Mouse (Mus musculus) adrenal gland, postnatal 25 days (tissue): ENCODE results near the gene Ltf. TPM values are rescaled to one million over a fixed set of nuclear protein-coding genes. Genes with fewer than 3 reads are reported as not detected.

Source experiments
- DNase-seq: peaks from one replicate; pipeline ENCODE4 v3.0.0; 2021; ENCODE audit warnings: mixed read lengths
- long read RNA-seq: library from polyadenylated mRNA; stranded (forward); transcript quantifications from one replicate; pipeline ENCODE4 v2.0.0, GENCODE M21; 2021
- total RNA-seq: library from RNA; stranded (reverse); gene quantifications from 2 replicates; pipeline ENCODE4 v1.2.3, GENCODE M21; 2021

Gene Ltf
- 0.49 and 2.4 TPM in 2 replicates for total RNA-seq
- long read RNA-seq, result 0 reads

DNA sequence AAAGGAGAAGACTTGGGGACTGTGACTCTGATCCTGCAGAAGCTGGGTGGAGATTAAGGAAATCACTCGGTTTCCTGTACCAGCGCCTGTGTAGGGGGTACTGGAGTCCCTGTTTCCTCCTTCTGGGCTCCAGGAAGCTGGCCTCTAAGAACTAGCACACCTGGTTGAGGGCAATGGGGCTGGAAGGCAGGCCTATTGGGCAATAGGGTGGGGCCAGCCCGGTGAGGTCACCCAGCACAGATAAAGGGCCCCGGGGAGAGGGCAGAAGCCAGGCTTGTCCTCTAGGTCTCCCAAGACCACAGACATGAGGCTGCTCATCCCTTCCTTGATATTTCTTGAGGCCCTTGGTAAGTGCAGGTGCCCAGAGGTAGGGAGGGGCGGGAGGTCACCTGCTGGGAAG is at the start of gene Ltf:
TSS of gene Ltf (plus strand) at position 250 of the 400 bp plus-strand sequence.
- DNase-seq, result no peak

GRCm38 (mm10) chr9:110979411-110979810 is 39.7 kb upstream of the Ltf start:
- no peak for DNase-seq

- no peak for DNase-seq
These were observed 36.7 kb upstream of the Ltf start for GRCm38 (mm10) chr9:110982351-110982750.

DNA sequence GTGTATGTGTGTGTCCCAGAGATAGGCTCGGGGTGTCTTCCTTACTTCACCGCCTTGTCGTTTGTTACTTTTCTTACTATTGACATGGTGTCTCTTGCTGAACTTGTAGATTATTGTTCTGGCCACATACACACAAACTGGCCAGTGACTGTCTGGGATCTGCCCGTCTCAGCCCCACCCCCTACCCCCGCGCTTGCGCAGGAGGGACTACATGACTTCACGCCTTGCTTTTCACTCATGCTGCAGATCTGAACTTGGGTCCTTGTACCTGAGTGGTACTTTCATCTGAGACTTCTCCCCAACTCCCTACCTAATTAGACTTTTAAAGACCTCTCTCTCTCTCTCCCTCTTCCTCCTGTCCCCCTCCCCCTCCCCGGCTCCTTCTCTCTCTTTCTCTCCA is 35.0 kb upstream of the Ltf start:
- DNase-seq, result no peak

DNA sequence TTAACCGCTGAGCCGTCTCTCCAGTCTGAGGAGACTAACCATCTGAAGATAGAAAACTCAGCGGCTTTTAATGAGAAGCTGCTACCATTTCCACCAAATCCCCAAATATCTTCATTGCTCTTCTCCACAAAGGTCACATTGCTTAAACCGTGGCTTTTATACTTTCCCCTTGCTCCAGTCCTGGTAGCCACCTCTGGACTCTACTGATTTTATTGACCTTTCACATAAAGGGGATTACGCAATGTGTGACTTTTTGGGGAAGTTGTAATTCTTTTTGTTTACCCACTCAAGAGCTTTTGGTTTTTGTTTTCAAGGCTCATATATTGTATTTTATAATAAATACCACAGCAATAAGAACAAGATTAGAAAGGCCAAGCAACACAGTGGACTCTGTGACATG is 33.5 kb upstream of the Ltf start:
- no peak for DNase-seq

GRCm38 (mm10) chr9:110985951-110986350 is 33.1 kb upstream of the Ltf start:
- no peak for DNase-seq

GRCm38 (mm10) chr9:110987331-110987730 is 31.7 kb upstream of the Ltf start:
- DNase-seq, result no peak

- DNase-seq, result no peak
These were observed 31.0 kb upstream of the Ltf start for GRCm38 (mm10) chr9:110988078-110988477.

GRCm38 (mm10) chr9:110989141-110989540 is 29.9 kb upstream of the Ltf start:
- DNase-seq, result no peak

- DNase-seq, result no peak
These were observed 29.5 kb upstream of the Ltf start for GRCm38 (mm10) chr9:110989543-110989942.

GRCm38 (mm10) chr9:110990204-110990603 is 28.9 kb upstream of the Ltf start, which contains the start of gene Rtp3:
Gene Rtp3, minus strand, starts transcription at chr9:110990583.
- DNase-seq, result peak; percentile 19

- no peak for DNase-seq
These were observed 25.8 kb upstream of the Ltf start for GRCm38 (mm10) chr9:110993281-110993709.

- peak; percentile 70 for DNase-seq
These were observed 24.3 kb upstream of the Ltf start for GRCm38 (mm10) chr9:110994716-110995172.

- DNase-seq, result peak; percentile 70
These were observed 21.8 kb upstream of the Ltf start for GRCm38 (mm10) chr9:110997245-110997644.

- no peak for DNase-seq
These were observed 20.0 kb upstream of the Ltf start for GRCm38 (mm10) chr9:110999056-110999455.

DNA sequence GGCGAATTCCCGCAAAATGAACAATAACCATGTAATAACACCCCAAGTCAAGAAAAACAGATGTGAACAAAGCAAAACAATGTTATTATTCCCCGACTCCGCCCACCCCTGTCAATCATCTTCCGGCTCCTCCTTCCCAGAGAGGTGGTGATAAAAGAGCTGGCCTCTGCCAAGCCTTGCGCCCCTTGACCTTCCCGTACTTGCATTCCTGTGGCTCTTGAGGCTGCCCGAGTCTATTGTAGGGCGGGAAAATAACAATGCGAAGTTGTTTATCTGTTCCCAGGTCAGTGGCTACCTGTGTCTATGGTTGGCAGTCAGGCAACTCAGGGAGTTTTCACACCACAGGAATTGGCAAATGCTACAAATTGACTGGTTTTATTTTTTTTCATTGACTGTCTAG is 19.2 kb upstream of the Ltf start:
- DNase-seq, result no peak

- DNase-seq, result peak; percentile 19
These were observed 17.4 kb upstream of the Ltf start for GRCm38 (mm10) chr9:111001621-111002020.

DNA sequence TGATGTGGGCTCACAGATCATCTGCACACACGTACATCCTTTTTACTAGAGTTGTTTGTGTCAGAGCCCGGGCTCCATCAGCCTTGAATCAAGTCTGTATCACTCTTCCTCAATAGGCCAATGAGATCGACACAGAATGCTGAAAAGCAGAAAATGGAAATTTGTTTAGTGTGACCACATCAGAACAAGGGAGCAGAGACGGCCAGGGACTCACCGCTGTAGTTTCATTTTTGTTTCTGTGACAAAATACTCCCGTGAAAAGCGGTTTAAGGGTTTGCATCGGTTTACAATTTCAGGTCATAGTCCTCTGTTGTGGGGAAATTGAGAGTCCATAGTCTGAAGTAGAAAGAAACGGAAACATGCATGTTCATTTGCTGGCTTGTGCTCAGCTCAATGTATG is 15.8 kb upstream of the Ltf start:
- no peak for DNase-seq

- DNase-seq, result no peak
These were observed 12.5 kb upstream of the Ltf start for GRCm38 (mm10) chr9:111006544-111006943.

- no peak for DNase-seq
These were observed 9.3 kb upstream of the Ltf start for GRCm38 (mm10) chr9:111009763-111010162.

GRCm38 (mm10) chr9:111011550-111011949 is 7.5 kb upstream of the Ltf start:
- peak; percentile 20 for DNase-seq

- DNase-seq, result no peak
These were observed 7.0 kb upstream of the Ltf start for GRCm38 (mm10) chr9:111012041-111012440.

GRCm38 (mm10) chr9:111015658-111016057 is 3.4 kb upstream of the Ltf start:
- DNase-seq, result no peak

DNA sequence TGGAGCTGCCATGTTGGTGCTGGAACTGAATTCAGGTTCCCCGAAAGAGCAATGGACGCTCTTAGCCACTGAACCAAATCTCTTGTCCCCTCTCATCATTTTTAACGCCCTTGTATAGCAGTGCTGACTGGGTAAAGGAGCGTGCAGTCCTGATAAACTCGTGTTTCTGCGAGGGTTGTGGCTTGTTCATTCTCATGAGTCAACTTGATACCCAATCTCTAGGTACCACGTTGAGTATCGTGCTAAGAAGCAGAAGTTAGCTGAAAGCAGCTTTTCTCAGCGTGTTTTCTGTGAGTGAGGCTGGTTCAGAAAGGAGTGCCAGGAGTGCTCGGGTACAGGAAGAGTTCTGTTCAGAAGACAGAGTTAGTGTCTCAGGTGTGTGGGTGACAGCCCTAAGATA is 7.7 kb downstream of the Ltf start:
- no peak for DNase-seq

GRCm38 (mm10) chr9:111033717-111034116 is 14.6 kb downstream of the Ltf start:
- DNase-seq, result no peak
